Mouse (Mus musculus): ENCODE results near the gene Csf3.

DNA sequence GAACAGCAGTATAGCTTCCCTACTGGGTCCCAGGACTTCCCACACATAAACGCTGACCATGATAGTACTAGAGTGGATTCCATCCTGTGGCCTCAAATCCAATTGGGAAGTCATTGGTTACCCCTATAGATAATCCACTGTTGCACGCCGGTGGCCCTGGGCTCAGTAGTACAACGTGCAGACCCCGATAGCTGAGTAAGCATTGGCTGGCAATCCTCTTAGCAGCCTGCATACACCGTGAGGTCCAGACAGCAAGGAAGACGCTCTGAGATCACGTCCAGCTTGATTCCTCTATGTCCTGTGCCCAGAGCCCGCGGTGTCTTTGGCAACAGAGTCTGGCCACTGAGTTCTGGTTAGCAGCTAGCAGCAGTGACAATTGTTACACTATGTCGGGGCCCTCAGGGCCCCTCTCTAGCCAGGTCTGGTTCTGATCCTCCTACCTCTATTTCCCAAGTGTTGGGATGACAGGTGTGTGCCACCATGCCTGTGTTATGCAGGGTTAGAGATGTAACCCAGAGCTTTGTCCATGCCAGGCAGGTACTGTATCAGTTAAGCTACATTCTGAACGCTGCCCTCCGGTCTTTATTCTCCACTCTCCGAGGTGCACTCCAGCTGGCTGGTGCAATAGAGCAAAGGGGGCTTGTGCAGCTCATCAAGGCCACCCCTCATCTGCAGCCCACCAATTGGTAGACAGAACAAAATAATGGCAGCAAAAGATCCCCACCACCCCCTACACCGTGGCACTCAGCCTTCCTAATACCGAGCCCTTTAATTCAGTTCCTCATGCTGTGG, 2.0 kb upstream of the Csf3 start:
- no peak for TF ChIP-seq POLR2A (IDR thresholded peaks at IDR 0.05; ENCODE audit: insufficient read length, low read depth)
- no peak for TF ChIP-seq MYOD1 (IDR thresholded peaks at IDR 0.05; ENCODE audit: control insufficient read depth in 1 of 3, insufficient read length in 2 of 3, low read depth in 2 of 3)
- no peak for TF ChIP-seq MYOG (IDR thresholded peaks at IDR 0.05; ENCODE audit: control insufficient read depth in 1 of 3, insufficient read depth in 1 of 3, insufficient read length in 2 of 3, low read depth in 2 of 3)
- no peak for TF ChIP-seq REST (IDR thresholded peaks at IDR 0.05; ENCODE audit: insufficient read depth, insufficient read length)
- TF ChIP-seq USF1 (IDR thresholded peaks at IDR 0.05; ENCODE audit: low read depth), result no peak
- no peak for TF ChIP-seq POLR2AphosphoS2 (IDR thresholded peaks at IDR 0.05; ENCODE audit: insufficient read length, low read depth)
- TF ChIP-seq SRF (IDR thresholded peaks at IDR 0.05; ENCODE audit: control insufficient read depth, insufficient read length, low read depth), result no peak
- no peak for TF ChIP-seq E2F4 (IDR thresholded peaks at IDR 0.05; ENCODE audit: insufficient read depth)
- no peak for TF ChIP-seq TCF12 (IDR thresholded peaks at IDR 0.05; ENCODE audit: insufficient read depth, poor library complexity, severe bottlenecking)
